Mouse (Mus musculus) heart, adult 2 months (tissue): Measurements from ENCODE around the gene Olfr462.

Source experiments
- CTCF ChIP-seq: fragments of 200-600 bp; IDR thresholded peaks from 2 replicates; pipeline ENCODE4 v1.8.1; 2022; ENCODE audit warnings: antibody characterized with exemption, mild to moderate bottlenecking, moderate library complexity
- EP300 ChIP-seq: fragments of 200-500 bp; IDR thresholded peaks from 2 replicates; pipeline ENCODE4 v1.6.1; 2011; ENCODE audit warnings: low read depth, low read length, control low read depth; ENCODE audit not compliant: insufficient read depth
- POLR2A ChIP-seq: fragments of 200-500 bp; IDR thresholded peaks from 2 replicates; pipeline ENCODE4 v1.6.1; 2011; ENCODE audit warnings: mild to moderate bottlenecking, low read depth, low read length, control low read depth; ENCODE audit not compliant: insufficient read depth

DNA sequence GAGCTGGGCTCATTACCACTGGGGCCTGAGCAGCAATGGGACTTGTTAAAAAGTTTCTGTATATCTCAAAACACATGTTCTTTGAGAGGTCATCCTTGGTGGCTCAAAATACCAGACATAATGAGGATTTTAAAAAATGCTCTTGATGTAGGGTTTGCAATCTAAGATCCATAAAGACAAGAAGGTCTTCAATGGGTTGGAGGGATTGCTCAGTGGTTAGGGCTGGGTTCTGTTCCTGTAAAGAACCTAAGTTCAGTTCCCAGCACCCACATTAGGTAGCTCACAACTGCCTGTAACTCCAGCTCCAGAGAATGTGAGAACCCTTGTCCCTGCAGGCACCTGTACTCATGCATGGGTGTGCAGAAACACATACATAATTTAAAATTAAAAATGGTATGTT is 5.2 kb upstream of the Olfr462 start, which contains the start of gene Olfr463:
- TF ChIP-seq POLR2A (no peak), EP300 (no peak), CTCF (no peak)
